Mouse (Mus musculus): ENCODE data around the gene Ext2. TPM values are rescaled to one million over a fixed set of nuclear protein-coding genes. Genes with fewer than 3 reads are reported as not detected.

Gene Ext2
- polyA plus RNA-seq, 1 experiment, result 73.2 TPM

GRCm38 (mm10) chr2:93645626-93646320, 176.6 kb downstream of the Ext2 start:
- H3K27me3 ChIP-seq (ENCODE audit: control insufficient read depth, insufficient read depth, insufficient read length), result peaks cover 88% of the 10 kb centered on the region
- no peaks in the 10 kb centered on the region for H3K79me3 ChIP-seq (ENCODE audit: low read depth)
- H3ac ChIP-seq (ENCODE audit: control insufficient read depth, insufficient read length, low read depth), result no peak overlapping the region
- H3K4me3 ChIP-seq (ENCODE audit: insufficient read depth, poor library complexity, severe bottlenecking), result no peak overlapping the region
- no peaks in the 10 kb centered on the region for H3K79me2 ChIP-seq (ENCODE audit: control insufficient read depth, insufficient read depth)
- TF ChIP-seq MAX (IDR thresholded peaks at IDR 0.05), result no peak
- no peak for TF ChIP-seq MYOD1 (IDR thresholded peaks at IDR 0.05; ENCODE audit: control insufficient read depth, insufficient read length, low read depth)
- TF ChIP-seq USF1 (IDR thresholded peaks at IDR 0.05; ENCODE audit: low read depth), result no peak
- TF ChIP-seq CEBPB (IDR thresholded peaks at IDR 0.05; ENCODE audit: low read depth), result no peak
- TF ChIP-seq CTCF (IDR thresholded peaks at IDR 0.05; ENCODE audit: control insufficient read depth, insufficient read depth, insufficient read length), result no peak
- no peak for TF ChIP-seq MYOG (IDR thresholded peaks at IDR 0.05; ENCODE audit: control insufficient read depth, extremely low read depth, insufficient read length)
- no peak for TF ChIP-seq FOSL1 (IDR thresholded peaks at IDR 0.05; ENCODE audit: insufficient read depth, low read length, poor library complexity, severe bottlenecking)
- no peaks in the 10 kb centered on the region for H3K36me3 ChIP-seq (ENCODE audit: control insufficient read depth, insufficient read depth)

GRCm38 (mm10) chr2:93645197-93645596, 177.2 kb downstream of the Ext2 start:
- no peaks in the 10 kb centered on the region for H3K79me3 ChIP-seq (ENCODE audit: low read depth)
- H3K36me3 ChIP-seq (ENCODE audit: control insufficient read depth, insufficient read depth), result no peaks in the 10 kb centered on the region
- H3K79me2 ChIP-seq (ENCODE audit: control insufficient read depth, insufficient read depth), result no peaks in the 10 kb centered on the region
- TF ChIP-seq MYOG (IDR thresholded peaks at IDR 0.05; ENCODE audit: control insufficient read depth, extremely low read depth, insufficient read length) (no peak), USF1 (IDR thresholded peaks at IDR 0.05; ENCODE audit: low read depth) (no peak), FOSL1 (IDR thresholded peaks at IDR 0.05; ENCODE audit: insufficient read depth, low read length, poor library complexity, severe bottlenecking) (no peak), MAX (IDR thresholded peaks at IDR 0.05) (no peak), MYOD1 (IDR thresholded peaks at IDR 0.05; ENCODE audit: control insufficient read depth, insufficient read length, low read depth) (no peak), CTCF (IDR thresholded peaks at IDR 0.05; ENCODE audit: control insufficient read depth, insufficient read depth, insufficient read length) (no peak), CEBPB (IDR thresholded peaks at IDR 0.05; ENCODE audit: low read depth) (no peak)
- H3ac ChIP-seq (ENCODE audit: control insufficient read depth, insufficient read length, low read depth), result no peak overlapping the region
- peaks cover 83% of the 10 kb centered on the region for H3K27me3 ChIP-seq (ENCODE audit: control insufficient read depth, insufficient read depth, insufficient read length)
- no peak overlapping the region for H3K4me3 ChIP-seq (ENCODE audit: insufficient read depth, poor library complexity, severe bottlenecking)

DNA sequence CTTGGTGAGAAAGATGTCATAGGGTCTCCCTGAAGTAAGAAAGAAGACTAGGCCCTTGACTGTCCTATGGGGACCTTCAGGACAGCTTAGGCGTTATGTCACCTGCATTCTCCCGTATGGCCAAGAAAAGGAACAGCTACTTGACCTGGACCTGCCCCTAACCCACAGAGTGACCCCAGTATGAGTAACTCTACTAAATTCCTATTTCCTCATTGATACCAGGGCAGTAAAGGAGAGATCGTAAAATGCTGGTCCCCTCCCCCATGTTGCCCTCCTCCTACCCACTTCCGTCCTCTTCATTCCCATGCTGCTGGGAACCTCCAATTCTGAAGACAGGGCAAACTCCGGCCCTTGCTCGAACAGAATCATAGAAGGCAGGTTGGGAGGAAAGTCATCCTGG, 177.6 kb downstream of the Ext2 start:
- no peaks in the 10 kb centered on the region for H3K79me2 ChIP-seq (ENCODE audit: control insufficient read depth, insufficient read depth)
- TF ChIP-seq USF1 (IDR thresholded peaks at IDR 0.05; ENCODE audit: low read depth), result no peak
- TF ChIP-seq MYOD1 (IDR thresholded peaks at IDR 0.05; ENCODE audit: control insufficient read depth, insufficient read length, low read depth), result no peak
- no peak for TF ChIP-seq CEBPB (IDR thresholded peaks at IDR 0.05; ENCODE audit: low read depth)
- TF ChIP-seq FOSL1 (IDR thresholded peaks at IDR 0.05; ENCODE audit: insufficient read depth, low read length, poor library complexity, severe bottlenecking), result no peak
- TF ChIP-seq MYOG (IDR thresholded peaks at IDR 0.05; ENCODE audit: control insufficient read depth, extremely low read depth, insufficient read length), result no peak
- TF ChIP-seq CTCF (IDR thresholded peaks at IDR 0.05; ENCODE audit: control insufficient read depth, insufficient read depth, insufficient read length), result no peak
- no peak for TF ChIP-seq MAX (IDR thresholded peaks at IDR 0.05)
- peaks cover 83% of the 10 kb centered on the region for H3K27me3 ChIP-seq (ENCODE audit: control insufficient read depth, insufficient read depth, insufficient read length)
- H3ac ChIP-seq (ENCODE audit: control insufficient read depth, insufficient read length, low read depth), result no peak overlapping the region
- H3K79me3 ChIP-seq (ENCODE audit: low read depth), result no peaks in the 10 kb centered on the region
- no peak overlapping the region for H3K4me3 ChIP-seq (ENCODE audit: insufficient read depth, poor library complexity, severe bottlenecking)
- no peaks in the 10 kb centered on the region for H3K36me3 ChIP-seq (ENCODE audit: control insufficient read depth, insufficient read depth)

DNA sequence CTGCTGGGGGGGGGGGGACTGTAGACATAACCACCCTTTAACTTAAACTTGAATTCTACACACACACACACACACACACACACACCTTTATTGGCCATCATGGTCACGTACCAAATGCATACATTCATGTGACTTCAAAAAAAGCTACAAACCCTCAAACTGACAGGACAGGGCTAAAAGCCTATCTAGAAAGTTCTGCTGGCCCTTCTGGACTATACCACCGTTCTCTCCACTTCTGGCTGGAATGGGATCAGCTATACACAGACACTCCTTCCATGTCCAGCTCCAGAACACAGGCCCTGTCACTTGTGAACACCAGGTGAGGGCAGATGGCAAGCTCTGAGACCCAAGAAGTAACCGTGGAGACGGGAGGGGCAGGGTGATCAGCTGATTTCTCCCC, 178.1 kb downstream of the Ext2 start:
- TF ChIP-seq CTCF (IDR thresholded peaks at IDR 0.05; ENCODE audit: control insufficient read depth, insufficient read depth, insufficient read length), result no peak
- TF ChIP-seq MYOG (IDR thresholded peaks at IDR 0.05; ENCODE audit: control insufficient read depth, extremely low read depth, insufficient read length), result no peak
- TF ChIP-seq CEBPB (IDR thresholded peaks at IDR 0.05; ENCODE audit: low read depth), result no peak
- TF ChIP-seq FOSL1 (IDR thresholded peaks at IDR 0.05; ENCODE audit: insufficient read depth, low read length, poor library complexity, severe bottlenecking), result no peak
- TF ChIP-seq USF1 (IDR thresholded peaks at IDR 0.05; ENCODE audit: low read depth), result no peak
- no peak for TF ChIP-seq MYOD1 (IDR thresholded peaks at IDR 0.05; ENCODE audit: control insufficient read depth, insufficient read length, low read depth)
- TF ChIP-seq MAX (IDR thresholded peaks at IDR 0.05), result no peak
- Histone ChIP-seq H3K79me3 (ENCODE audit: low read depth) (no peaks in the 10 kb centered on the region), H3K27me3 (ENCODE audit: control insufficient read depth, insufficient read depth, insufficient read length) (peaks cover 83% of the 10 kb centered on the region), H3K4me3 (ENCODE audit: insufficient read depth, poor library complexity, severe bottlenecking) (no peak overlapping the region), H3K36me3 (ENCODE audit: control insufficient read depth, insufficient read depth) (no peaks in the 10 kb centered on the region), H3K79me2 (ENCODE audit: control insufficient read depth, insufficient read depth) (no peaks in the 10 kb centered on the region), H3ac (ENCODE audit: control insufficient read depth, insufficient read length, low read depth) (no peak overlapping the region)

DNA sequence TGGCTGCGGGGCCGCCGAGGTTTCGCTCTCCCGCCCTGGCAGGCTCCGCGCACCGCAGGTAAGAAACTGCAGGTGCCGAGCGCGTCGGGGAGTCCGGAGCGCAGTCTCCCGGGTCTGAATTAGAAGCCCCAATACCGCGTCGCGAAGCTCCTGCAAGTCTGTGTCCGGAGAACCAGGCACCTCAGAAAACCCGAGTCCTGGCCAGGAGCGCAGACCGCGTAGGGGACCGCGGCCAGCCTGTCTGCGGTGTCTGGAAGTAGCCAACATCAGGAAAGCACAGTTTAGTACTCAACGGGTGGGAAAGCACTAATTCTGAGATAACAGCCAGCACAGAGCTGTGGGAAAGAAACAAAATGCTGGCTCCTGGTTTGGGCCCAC, 179.0 kb downstream of the Ext2 start:
- H3K36me3 ChIP-seq (ENCODE audit: control insufficient read depth, insufficient read depth), result no peaks in the 10 kb centered on the region
- H3ac ChIP-seq (ENCODE audit: control insufficient read depth, insufficient read length, low read depth), result no peak overlapping the region
- peaks cover 79% of the 10 kb centered on the region for H3K27me3 ChIP-seq (ENCODE audit: control insufficient read depth, insufficient read depth, insufficient read length)
- no peaks in the 10 kb centered on the region for H3K79me3 ChIP-seq (ENCODE audit: low read depth)
- no peak overlapping the region for H3K4me3 ChIP-seq (ENCODE audit: insufficient read depth, poor library complexity, severe bottlenecking)
- no peaks in the 10 kb centered on the region for H3K79me2 ChIP-seq (ENCODE audit: control insufficient read depth, insufficient read depth)
- TF ChIP-seq MYOG (IDR thresholded peaks at IDR 0.05; ENCODE audit: control insufficient read depth, extremely low read depth, insufficient read length) (no peak), MYOD1 (IDR thresholded peaks at IDR 0.05; ENCODE audit: control insufficient read depth, insufficient read length, low read depth) (no peak), FOSL1 (IDR thresholded peaks at IDR 0.05; ENCODE audit: insufficient read depth, low read length, poor library complexity, severe bottlenecking) (no peak), CTCF (IDR thresholded peaks at IDR 0.05; ENCODE audit: control insufficient read depth, insufficient read depth, insufficient read length) (no peak), MAX (IDR thresholded peaks at IDR 0.05) (no peak), CEBPB (IDR thresholded peaks at IDR 0.05; ENCODE audit: low read depth) (no peak), USF1 (IDR thresholded peaks at IDR 0.05; ENCODE audit: low read depth) (no peak)

Measured in C2C12 (cell line).